Mouse (Mus musculus): ENCODE data around the gene Grin3b. TPM values are rescaled to one million over a fixed set of nuclear protein-coding genes. Genes with fewer than 3 reads are reported as not detected.
A peak's percentile ranks its signal among the peaks of the same experiment; 100 is the strongest.

Gene Grin3b
- polyA plus RNA-seq (2015; fragmentation: Nextera tagmentation; extraction: Ambion mirVana) = 0.21 and 0.45 TPM in 2 replicates

GRCm38 (mm10) chr10:79970415-79971182 is at the start of gene Grin3b:
TSS of gene Grin3b (plus strand) at chr10:79970715.
- no peak for ATAC-seq (ENCODE audit: insufficient read depth, low FRiP score)
- Histone ChIP-seq H3K36me3 (ENCODE audit: control insufficient read depth, insufficient read depth, low read length) (peaks cover 23% of the 10 kb centered on the region), H3K27ac (ENCODE audit: low read length) (no peak within 1 kb of the TSS), H3K4me3 (replicated peaks; ENCODE audit: low read length) (peak within 1 kb of the TSS; percentile 50), H3K4me2 (ENCODE audit: low read depth, low read length) (peak within 1 kb of the TSS; percentile 89), H3K9me3 (replicated peaks; ENCODE audit: control insufficient read depth, low read length) (no peaks in the 10 kb centered on the region), H3K9ac (ENCODE audit: low read length) (peak within 1 kb of the TSS; percentile 75), H3K27me3 (ENCODE audit: control insufficient read depth, insufficient read depth, low read length) (peaks cover 2% of the 10 kb centered on the region; the same call in 1 of the 2 replicates), H3K4me1 (ENCODE audit: control insufficient read depth, insufficient read depth, low read length) (peaks cover 18% of the 10 kb centered on the region)
- 6% methylated on average over 45 of the region's 47 CpGs for WGBS

- peaks cover 51% of the 10 kb centered on the region for H3K27me3 ChIP-seq (ENCODE audit: control insufficient read depth, insufficient read depth, low read length)
- peak within 1 kb of the TSS; percentile 50 for H3K4me2 ChIP-seq (ENCODE audit: low read depth, low read length)
- H3K4me1 ChIP-seq (ENCODE audit: control insufficient read depth, insufficient read depth, low read length) = peaks cover 33% of the 10 kb centered on the region
- 4% methylated on average over 41 of the region's 41 CpGs for WGBS
- peak within 1 kb of the TSS; percentile 46; the same call in 1 of the 2 replicates for H3K9ac ChIP-seq (ENCODE audit: low read length)
- H3K9me3 ChIP-seq (replicated peaks; ENCODE audit: control insufficient read depth, low read length) = no peaks in the 10 kb centered on the region
- H3K27ac ChIP-seq (ENCODE audit: low read length) = no peak within 1 kb of the TSS
- H3K36me3 ChIP-seq (ENCODE audit: control insufficient read depth, insufficient read depth, low read length) = no peaks in the 10 kb centered on the region
- peak within 1 kb of the TSS; percentile 28 for H3K4me3 ChIP-seq (replicated peaks; ENCODE audit: low read length)
- ATAC-seq (ENCODE audit: insufficient read depth, low FRiP score) = no peak
These were observed 49.5 kb upstream of the Grin3b start, which contains the start of gene R3hdm4 for GRCm38 (mm10) chr10:79920958-79921535. TSS of gene R3hdm4 (minus strand) at chr10:79921208.

GRCm38 (mm10) chr10:79921572-79921971 is 48.9 kb upstream of the Grin3b start:
- no peaks in the 10 kb centered on the region for H3K9me3 ChIP-seq (replicated peaks; ENCODE audit: control insufficient read depth, low read length)
- H3K4me2 ChIP-seq (ENCODE audit: low read depth, low read length) = peak overlapping the region; percentile 50
- peak overlapping the region; percentile 28 for H3K4me3 ChIP-seq (replicated peaks; ENCODE audit: low read length)
- peak overlapping the region; percentile 46; the same call in 1 of the 2 replicates for H3K9ac ChIP-seq (ENCODE audit: low read length)
- H3K36me3 ChIP-seq (ENCODE audit: control insufficient read depth, insufficient read depth, low read length) = no peaks in the 10 kb centered on the region
- no peak for ATAC-seq (ENCODE audit: insufficient read depth, low FRiP score)
- no peak overlapping the region for H3K27ac ChIP-seq (ENCODE audit: low read length)
- H3K4me1 ChIP-seq (ENCODE audit: control insufficient read depth, insufficient read depth, low read length) = peaks cover 32% of the 10 kb centered on the region
- WGBS = 5% methylated on average over 34 of the region's 34 CpGs
- peaks cover 51% of the 10 kb centered on the region for H3K27me3 ChIP-seq (ENCODE audit: control insufficient read depth, insufficient read depth, low read length)

- WGBS = 10% methylated on average over 29 of the region's 29 CpGs
- H3K4me3 ChIP-seq (replicated peaks; ENCODE audit: low read length) = no peak overlapping the region
These were observed 45.3 kb upstream of the Grin3b start for GRCm38 (mm10) chr10:79924998-79925784.

GRCm38 (mm10) chr10:79925785-79926490 is 44.6 kb upstream of the Grin3b start:
- H3K4me1 ChIP-seq (ENCODE audit: control insufficient read depth, insufficient read depth, low read length) = peaks cover 26% of the 10 kb centered on the region
- 5% methylated on average over 15 of the region's 15 CpGs for WGBS
- peak overlapping the region; percentile 89 for H3K9ac ChIP-seq (ENCODE audit: low read length)
- no peak for ATAC-seq (ENCODE audit: insufficient read depth, low FRiP score)
- H3K27ac ChIP-seq (ENCODE audit: low read length) = peak overlapping the region; percentile 95
- H3K4me3 ChIP-seq (replicated peaks; ENCODE audit: low read length) = peak overlapping the region; percentile 85
- no peaks in the 10 kb centered on the region for H3K9me3 ChIP-seq (replicated peaks; ENCODE audit: control insufficient read depth, low read length)
- H3K4me2 ChIP-seq (ENCODE audit: low read depth, low read length) = peak overlapping the region; percentile 92
- H3K36me3 ChIP-seq (ENCODE audit: control insufficient read depth, insufficient read depth, low read length) = no peaks in the 10 kb centered on the region
- peaks cover 19% of the 10 kb centered on the region for H3K27me3 ChIP-seq (ENCODE audit: control insufficient read depth, insufficient read depth, low read length)

More at GRCm38 (mm10) chr10:79924998-79925784, 45.3 kb upstream of the Grin3b start:
- Histone ChIP-seq H3K9me3 (replicated peaks; ENCODE audit: control insufficient read depth, low read length) (no peaks in the 10 kb centered on the region), H3K27ac (ENCODE audit: low read length) (peak overlapping the region; percentile 95), H3K36me3 (ENCODE audit: control insufficient read depth, insufficient read depth, low read length) (no peaks in the 10 kb centered on the region), H3K4me1 (ENCODE audit: control insufficient read depth, insufficient read depth, low read length) (peaks cover 26% of the 10 kb centered on the region), H3K4me2 (ENCODE audit: low read depth, low read length) (peak overlapping the region; percentile 92), H3K9ac (ENCODE audit: low read length) (no peak overlapping the region), H3K27me3 (ENCODE audit: control insufficient read depth, insufficient read depth, low read length) (peaks cover 26% of the 10 kb centered on the region)
- ATAC-seq (ENCODE audit: insufficient read depth, low FRiP score) = 0 out of 2 replicates have a peak, but pooled peaks have one; percentile 1

GRCm38 (mm10) chr10:79926491-79927323 is 43.8 kb upstream of the Grin3b start, which contains the start of gene Arid3a:
TSS of gene Arid3a (plus strand) at chr10:79927043.
- H3K36me3 ChIP-seq (ENCODE audit: control insufficient read depth, insufficient read depth, low read length) = peaks cover 8% of the 10 kb centered on the region; the same call in 1 of the 2 replicates
- peak within 1 kb of the TSS; percentile 95 for H3K27ac ChIP-seq (ENCODE audit: low read length)
- H3K9me3 ChIP-seq (replicated peaks; ENCODE audit: control insufficient read depth, low read length) = no peaks in the 10 kb centered on the region
- peak within 1 kb of the TSS; percentile 92 for H3K4me2 ChIP-seq (ENCODE audit: low read depth, low read length)
- H3K9ac ChIP-seq (ENCODE audit: low read length) = peak within 1 kb of the TSS; percentile 89
- under 1% methylated on average over 63 of the region's 63 CpGs for WGBS
- ATAC-seq (ENCODE audit: insufficient read depth, low FRiP score) = peak; percentile 85
- peaks cover 20% of the 10 kb centered on the region for H3K4me1 ChIP-seq (ENCODE audit: control insufficient read depth, insufficient read depth, low read length)
- peak within 1 kb of the TSS; percentile 85 for H3K4me3 ChIP-seq (replicated peaks; ENCODE audit: low read length)
- peaks cover 11% of the 10 kb centered on the region for H3K27me3 ChIP-seq (ENCODE audit: control insufficient read depth, insufficient read depth, low read length)

- H3K4me1 ChIP-seq (ENCODE audit: control insufficient read depth, insufficient read depth, low read length) = peaks cover 26% of the 10 kb centered on the region
- peaks cover 13% of the 10 kb centered on the region; the same call in 1 of the 2 replicates for H3K36me3 ChIP-seq (ENCODE audit: control insufficient read depth, insufficient read depth, low read length)
- no peaks in the 10 kb centered on the region for H3K9me3 ChIP-seq (replicated peaks; ENCODE audit: control insufficient read depth, low read length)
These were observed 43.0 kb upstream of the Grin3b start for GRCm38 (mm10) chr10:79927324-79928029.

More at GRCm38 (mm10) chr10:79927324-79928029, 43.0 kb upstream of the Grin3b start:
- peak overlapping the region; percentile 95 for H3K27ac ChIP-seq (ENCODE audit: low read length)
- H3K4me3 ChIP-seq (replicated peaks; ENCODE audit: low read length) = peak overlapping the region; percentile 85
- H3K27me3 ChIP-seq (ENCODE audit: control insufficient read depth, insufficient read depth, low read length) = peaks cover 3% of the 10 kb centered on the region
- WGBS = 0% methylated on average over 54 of the region's 54 CpGs
- H3K9ac ChIP-seq (ENCODE audit: low read length) = peak overlapping the region; percentile 89
- peak; percentile 7; the same call in 1 of the 2 replicates for ATAC-seq (ENCODE audit: insufficient read depth, low FRiP score)
- peak overlapping the region; percentile 92 for H3K4me2 ChIP-seq (ENCODE audit: low read depth, low read length)

All from stomach, embryonic 16.5 days (tissue).